Mouse (Mus musculus): Measurements from ENCODE around the gene Arl13b.

DNA sequence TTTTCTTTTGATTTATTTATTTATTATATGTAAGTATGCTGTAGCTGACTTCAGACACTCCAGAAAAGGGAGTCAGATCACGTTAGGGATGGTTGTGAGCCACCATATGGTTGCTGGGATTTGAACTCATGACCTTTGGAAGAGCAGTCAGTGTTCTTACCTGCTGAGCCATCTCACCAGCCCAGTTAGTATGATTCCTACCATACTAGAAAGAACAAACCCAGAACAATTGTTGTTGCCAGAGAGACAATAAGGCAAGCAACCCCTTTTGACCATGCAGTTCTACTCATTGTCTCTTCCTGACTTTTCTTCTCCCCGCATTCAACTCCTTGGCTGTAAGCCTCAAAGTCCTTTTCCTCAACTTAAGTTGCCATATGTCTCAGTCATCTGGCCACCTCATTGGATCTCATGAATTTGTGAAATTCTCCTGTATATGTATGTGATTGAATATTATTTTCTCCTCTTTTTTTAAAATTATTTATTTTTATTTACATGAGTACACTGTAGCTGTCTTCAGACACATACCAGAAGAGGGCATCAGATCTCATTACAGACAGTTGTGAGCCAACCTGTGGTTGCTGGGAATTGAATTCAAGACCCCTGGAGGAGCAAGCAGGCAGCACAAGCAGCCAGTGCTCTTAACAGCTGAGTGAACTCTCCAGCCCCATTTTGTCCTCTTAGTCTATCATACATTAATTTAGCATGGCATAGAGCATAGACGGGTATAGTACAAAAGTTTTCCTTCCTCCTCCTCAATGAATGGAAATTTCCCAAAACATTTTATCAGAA lies 5.8 kb upstream of the Arl13b start:
- no peak for TF ChIP-seq CTCF (IDR thresholded peaks at IDR 0.05; ENCODE audit: borderline replicate concordance, insufficient read depth, low read length)
- TF ChIP-seq POLR2A (IDR thresholded peaks at IDR 0.05; ENCODE audit: low read depth, low read length), result no peak
